In the genomic region with DNA sequence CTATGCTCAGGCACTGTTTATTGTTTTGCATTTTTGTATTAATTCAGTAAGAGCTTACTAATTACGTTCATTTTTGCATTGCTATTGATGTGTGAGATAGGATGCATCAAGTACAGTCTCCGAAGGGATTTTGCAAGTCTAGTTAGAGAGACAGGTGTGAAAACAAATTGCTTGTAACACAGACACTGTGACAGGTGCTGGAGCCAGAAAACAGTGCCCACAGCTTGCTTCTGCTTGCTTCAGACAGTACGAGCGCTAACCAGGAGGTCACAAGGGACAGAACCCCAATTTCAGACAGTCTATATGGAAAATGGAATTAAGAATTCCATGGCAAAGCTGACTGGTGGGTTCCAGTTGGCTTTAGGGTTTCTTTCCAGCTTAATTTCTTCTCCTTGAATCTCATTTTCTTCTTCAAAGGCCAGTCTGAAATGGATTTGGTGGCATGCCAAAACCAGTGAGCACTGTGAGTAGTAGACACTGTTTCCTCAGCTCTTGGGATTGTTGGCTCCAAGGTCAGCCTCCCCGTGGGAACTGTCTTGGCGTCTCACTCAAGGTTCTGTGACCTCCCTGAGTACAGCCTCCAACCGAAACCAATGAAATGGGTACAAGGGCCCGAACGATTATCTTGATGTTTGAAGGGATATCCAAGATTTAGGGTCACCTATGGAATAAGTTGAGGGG, we compare ENCODE assay signal across 13 mouse cellular contexts. TPM values are rescaled to one million over a fixed set of nuclear protein-coding genes. Genes with fewer than 3 reads are reported as not detected.
A peak's percentile ranks its signal among the peaks of the same experiment; 100 is the strongest.
DNase-seq lines count a peak whose midpoint lies in the region; ATAC-seq and TF ChIP-seq lines count a peak whose summit lies in the region.
"Had no signal": no experiment of that assay in that cellular context is flagged by ENCODE, and none has a peak within 500 bp of the region (broad histone marks: within the 10 kb centered on the region; RNA-seq: fewer than 3 reads in every experiment).

No protein-coding gene starts in this region.

- no peak for TF ChIP-seq CTCF in lung, embryonic 14.5 days (IDR thresholded peaks at IDR 0.05; ENCODE audit: low read depth)
- no peak for TF ChIP-seq CTCF in layer of hippocampus, adult 2 months (conservative IDR thresholded peaks at IDR 0.05)

- no peak overlapping the region for H3K4me3 ChIP-seq in lung, embryonic 14.5 days (ENCODE audit: low read depth, low read length)
- H3K4me3 ChIP-seq in layer of hippocampus, adult 2 months: no peak overlapping the region
- H3K4me3 ChIP-seq: embryonic facial prominence, embryonic 13.5 days; limb, embryonic 10.5 days; neural tube, embryonic 13.5 days had no signal

- H3K9me3 ChIP-seq in lung, embryonic 14.5 days (ENCODE audit: low read depth, low read length): no peaks in the 10 kb centered on the region
- H3K9me3 ChIP-seq: embryonic facial prominence, embryonic 13.5 days; limb, embryonic 10.5 days; neural tube, embryonic 13.5 days had no signal

- H3K27me3 ChIP-seq in lung, embryonic 14.5 days (ENCODE audit: insufficient read depth, low read length): no peaks in the 10 kb centered on the region
- H3K27me3 ChIP-seq: embryonic facial prominence, embryonic 13.5 days; neural tube, embryonic 13.5 days had no signal

- no peaks in the 10 kb centered on the region for H3K36me3 ChIP-seq in lung, embryonic 14.5 days (ENCODE audit: insufficient read depth)
- H3K36me3 ChIP-seq: embryonic facial prominence, embryonic 13.5 days; limb, embryonic 10.5 days; neural tube, embryonic 13.5 days had no signal

- no peak overlapping the region for H3K27ac ChIP-seq in lung, embryonic 14.5 days (ENCODE audit: low read depth)
- H3K27ac ChIP-seq in layer of hippocampus, adult 2 months: no peak overlapping the region
- H3K27ac ChIP-seq: embryonic facial prominence, embryonic 13.5 days; limb, embryonic 10.5 days; macrophage; neural tube, embryonic 13.5 days had no signal

- 66% methylated on average over 9 of the region's 9 CpGs for WGBS in lung, embryonic 14.5 days

- no peak overlapping the region for H3K9ac ChIP-seq in lung, embryonic 14.5 days
- H3K9ac ChIP-seq: embryonic facial prominence, embryonic 13.5 days; neural tube, embryonic 13.5 days had no signal

- H3K4me1 ChIP-seq in lung, embryonic 14.5 days (ENCODE audit: insufficient read depth): no peaks in the 10 kb centered on the region
- H3K4me1 ChIP-seq: embryonic facial prominence, embryonic 13.5 days; neural tube, embryonic 13.5 days had no signal

- peak; percentile 57 to 71 for DNase-seq in heart, adult 18-20 months
- no peak for DNase-seq in heart, postnatal 4 days
- peak; percentile 56 for DNase-seq in lung, embryonic 14.5 days
- no peak for DNase-seq in lung, adult 18-20 months
- DNase-seq in adrenal gland, postnatal 14 days: peak; percentile 43
- DNase-seq in gastrocnemius, postnatal 25 days: peak; percentile 23
- no peak for DNase-seq in layer of hippocampus, adult 2 months (ENCODE audit: low spot score in 2 of 2)
- DNase-seq: thymus, postnatal 36 days had no signal

- H3K4me2 ChIP-seq in lung, embryonic 14.5 days: no peak overlapping the region
- H3K4me2 ChIP-seq: embryonic facial prominence, embryonic 13.5 days; neural tube, embryonic 13.5 days had no signal

- ATAC-seq in lung, embryonic 14.5 days (ENCODE audit: insufficient read depth): no peak
- ATAC-seq: intestine, embryonic 16.5 days had no signal

RNA-seq across cellular contexts. Expression of a gene that starts 11.9 kb away (rescaled TPM):
- total RNA-seq in heart, adult 18-20 months (2021): 1 to 10 TPM; 5.7 to 6.3 TPM
- 1 to 10 TPM; 5.3 to 5.5 TPM for total RNA-seq in heart, postnatal 4 days (2021)
- polyA plus RNA-seq in lung, embryonic 14.5 days (2014; fragmentation: Nextera tagmentation; extraction: Ambion mirVana): 11.3 and 12.3 TPM in 2 replicates
- total RNA-seq in adrenal gland, postnatal 14 days (2021): 13.8 and 14.0 TPM in 2 replicates
- total RNA-seq in gastrocnemius, postnatal 25 days (2021): 1 to 10 TPM; 4.3 to 4.5 TPM
- total RNA-seq in layer of hippocampus, adult 2 months (2021): 10 to 100 TPM; 37.7 to 39.7 TPM

Comparison
In these comparisons a context has a peak if more than half of its experiments do, and no peak if none do; other contexts are left out.
1. DNase-seq: peak in heart, adult 18-20 months (2 of 2), lung, embryonic 14.5 days (single experiment), adrenal gland, postnatal 14 days (single experiment) and gastrocnemius, postnatal 25 days (single experiment); none in heart, postnatal 4 days (single experiment), lung, adult 18-20 months (0 of 2) and layer of hippocampus, adult 2 months (0 of 2).